Mouse (Mus musculus) left cerebral cortex, adult 2 months (tissue): ENCODE data around the gene Csnk2a2. TPM values are rescaled to one million over a fixed set of nuclear protein-coding genes. Genes with fewer than 3 reads are reported as not detected.

Source experiments
- DNase-seq, 2 experiments: peaks; one replicate each; pipeline ENCODE4 v3.0.0; 2021 to 2022; ENCODE audit warnings: low spot score in 2 of 2, mixed read lengths in 1 of 2; ENCODE audit errors: extremely low spot score in 1 of 2
- H3K27ac ChIP-seq: fragments of 200-600 bp; 2 replicates; pipeline ENCODE4 v1.8.1; 2022
- H3K4me3 ChIP-seq: fragments of 200-600 bp; 2 replicates; pipeline ENCODE4 v1.8.1; 2022
- CTCF ChIP-seq: fragments of 200-600 bp; IDR thresholded peaks from 2 replicates; pipeline ENCODE4 v1.8.1; 2022; ENCODE audit warnings: antibody characterized with exemption, mild to moderate bottlenecking, moderate library complexity
- intact Hi-C: fragments of 180-260 bp; cut with DNase I; formaldehyde crosslinking; loops from one replicate; pipeline ENCODE4 v1.15.1; 2025
- total RNA-seq, 2 experiments: library from RNA; stranded (reverse); gene quantifications; 2 replicates each; pipeline ENCODE4 v1.2.3; 2021

Gene Csnk2a2
- total RNA-seq, 2 experiments from 2014 or later, result 71.6 to 86.2 TPM

- intact Hi-C loops, result no loop called here
- no peak for DNase-seq
- Histone ChIP-seq H3K27ac (no peak overlapping the region), H3K4me3 (no peak overlapping the region)
- no peak for TF ChIP-seq CTCF
These were observed 88.7 kb downstream of the Csnk2a2 start for GRCm38 (mm10) chr8:95401091-95401490.

GRCm38 (mm10) chr8:95399131-95399530, 90.7 kb downstream of the Csnk2a2 start:
- no peak overlapping the region for H3K4me3 ChIP-seq
- intact Hi-C loops, result no loop called here
- TF ChIP-seq CTCF, result no peak

GRCm38 (mm10) chr8:95397201-95397600, 92.6 kb downstream of the Csnk2a2 start:
- intact Hi-C loops, result no loop called here
- no peak for DNase-seq
- no peak for TF ChIP-seq CTCF
- H3K27ac ChIP-seq, result no peak overlapping the region
- H3K4me3 ChIP-seq, result no peak overlapping the region

More at GRCm38 (mm10) chr8:95399131-95399530, 90.7 kb downstream of the Csnk2a2 start:
- no peak for DNase-seq
- no peak overlapping the region for H3K27ac ChIP-seq

GRCm38 (mm10) chr8:95396752-95397151, 93.1 kb downstream of the Csnk2a2 start:
- intact Hi-C loops, result no loop called here
- no peak for DNase-seq
- H3K27ac ChIP-seq, result no peak overlapping the region
- no peak for TF ChIP-seq CTCF
- no peak overlapping the region for H3K4me3 ChIP-seq

Other genes starting within 250 kb of the Csnk2a2 start
- gene Cngb1, start 183.5 kb downstream of the Csnk2a2 start, total RNA-seq, result under 1 TPM; 0.23 to 0.56 TPM
- gene Tepp, start 179.5 kb downstream of the Csnk2a2 start, total RNA-seq, result not detected
- gene Zfp319, start 158.1 kb downstream of the Csnk2a2 start, total RNA-seq, result 10 to 100 TPM; 16.6 to 17.7 TPM
- gene Usb1, start 157.8 kb downstream of the Csnk2a2 start, total RNA-seq, result 10 to 100 TPM; 13.5 to 14.7 TPM
- gene Mmp15, start 137.8 kb downstream of the Csnk2a2 start, total RNA-seq, result 10 to 100 TPM; 16.7 to 21.0 TPM
- 10 to 100 TPM; 57.7 to 58.7 TPM for gene Cfap20, start 55.2 kb downstream of the Csnk2a2 start, total RNA-seq
- 1 to 10 TPM; 3.3 to 3.4 TPM for gene Ccdc113, start 44.0 kb upstream of the Csnk2a2 start, total RNA-seq
- under 1 TPM in 1 of 2 experiments, not detected in 1; 0.30 TPM for gene Prss54, start 86.3 kb upstream of the Csnk2a2 start, total RNA-seq
- 1 to 10 TPM; 2.8 to 3.3 TPM for gene Gins3, start 143.4 kb upstream of the Csnk2a2 start, total RNA-seq
- gene Ndrg4, start 186.9 kb upstream of the Csnk2a2 start, total RNA-seq, result 1,000 to 10,000 TPM; 1,675 to 1,813 TPM
- gene Setd6, start 225.8 kb upstream of the Csnk2a2 start, total RNA-seq, result 10 to 100 TPM; 17.7 to 23.5 TPM